Mouse (Mus musculus) right cerebral cortex, postnatal 25 days (tissue): ENCODE data around the gene Kpna7.
A peak's percentile ranks its signal among the peaks of the same experiment; 100 is the strongest.
"Not testable (repeated sequence)": the region's sequence is repeated elsewhere in the genome, so short reads cannot be mapped to it uniquely, and the experiment has no call there.

ENCODE experiments used
- DNase-seq: peaks from one replicate; pipeline ENCODE4 v3.0.0; 2022

The Kpna7 gene

GRCm38 (mm10) chr5:145083632-145084451 lies at the start of gene Kpna7, which contains the start of gene Arpc1a:
Gene Kpna7 (minus strand): TSS chr5:145084030.
Gene Arpc1a (plus strand): TSS chr5:145083830.
- DNase-seq = peak; percentile 90

- not testable (repeated sequence) for DNase-seq
These were observed 49.4 kb upstream of the Kpna7 start for GRCm38 (mm10) chr5:145133275-145133674.

- no peak for DNase-seq
These were observed 47.2 kb upstream of the Kpna7 start for GRCm38 (mm10) chr5:145130995-145131394.

GRCm38 (mm10) chr5:145130191-145130590 lies 46.4 kb upstream of the Kpna7 start:
- DNase-seq = peak; percentile 58

- not testable (repeated sequence) for DNase-seq
These were observed 45.9 kb upstream of the Kpna7 start for GRCm38 (mm10) chr5:145129773-145130172.

GRCm38 (mm10) chr5:145129124-145129523 lies 45.3 kb upstream of the Kpna7 start:
- no peak for DNase-seq

- no peak for DNase-seq
These were observed 42.8 kb upstream of the Kpna7 start for GRCm38 (mm10) chr5:145126580-145126979.

GRCm38 (mm10) chr5:145123396-145123795 lies 39.6 kb upstream of the Kpna7 start:
- no peak for DNase-seq

- no peak for DNase-seq
These were observed 37.1 kb upstream of the Kpna7 start for GRCm38 (mm10) chr5:145120921-145121320.

GRCm38 (mm10) chr5:145119385-145119784 lies 35.6 kb upstream of the Kpna7 start:
- no peak for DNase-seq

GRCm38 (mm10) chr5:145118461-145118860 lies 34.6 kb upstream of the Kpna7 start:
- no peak for DNase-seq

- no peak for DNase-seq
These were observed 34.2 kb upstream of the Kpna7 start for GRCm38 (mm10) chr5:145118005-145118404.

- DNase-seq = no peak
These were observed 33.1 kb upstream of the Kpna7 start for GRCm38 (mm10) chr5:145116916-145117315.

GRCm38 (mm10) chr5:145116316-145116715 lies 32.5 kb upstream of the Kpna7 start:
- no peak for DNase-seq

- no peak for DNase-seq
These were observed 31.9 kb upstream of the Kpna7 start for GRCm38 (mm10) chr5:145115736-145116135.

- peak; percentile 39 for DNase-seq
These were observed 31.0 kb upstream of the Kpna7 start for GRCm38 (mm10) chr5:145114606-145115473.

- no peak for DNase-seq
These were observed 30.3 kb upstream of the Kpna7 start, which contains the start of gene Arpc1b for GRCm38 (mm10) chr5:145114071-145114605. Gene Arpc1b (plus strand): TSS chr5:145114215.

- no peak for DNase-seq
These were observed 29.6 kb upstream of the Kpna7 start for GRCm38 (mm10) chr5:145113416-145113815.

GRCm38 (mm10) chr5:145112566-145112965 lies 28.7 kb upstream of the Kpna7 start:
- DNase-seq = no peak

GRCm38 (mm10) chr5:145110401-145110800 lies 26.6 kb upstream of the Kpna7 start:
- DNase-seq = no peak

- no peak for DNase-seq
These were observed 22.0 kb upstream of the Kpna7 start for GRCm38 (mm10) chr5:145105694-145106275.

GRCm38 (mm10) chr5:145104328-145104727 lies 20.5 kb upstream of the Kpna7 start:
- no peak for DNase-seq

GRCm38 (mm10) chr5:145102706-145103105 lies 18.9 kb upstream of the Kpna7 start:
- DNase-seq = no peak
